Mouse (Mus musculus) bone marrow, adult 2 months (tissue): ENCODE results near the gene Fkbp7. TPM values are rescaled to one million over a fixed set of nuclear protein-coding genes. Genes with fewer than 3 reads are reported as not detected.

Source experiments
- H3K27ac ChIP-seq: fragments of 200-500 bp; 2 replicates; pipeline ENCODE4 v1.5.1; 2012; ENCODE audit warnings: low read depth, mild to moderate bottlenecking, control low read depth, inconsistent platforms, low read length; ENCODE audit not compliant: control insufficient read depth, poor library complexity, insufficient read depth
- H3K4me1 ChIP-seq: fragments of 200-500 bp; 2 replicates; pipeline ENCODE4 v1.6.1; 2011; ENCODE audit warnings: low read length; ENCODE audit not compliant: control insufficient read depth, insufficient read depth
- H3K4me3 ChIP-seq: fragments of 200-500 bp; replicated peaks from 2 replicates; pipeline ENCODE3; 2011; ENCODE audit warnings: mild to moderate bottlenecking, low read depth, low read length, control low read depth; ENCODE audit not compliant: control insufficient read depth
- CTCF ChIP-seq: fragments of 200-500 bp; IDR thresholded peaks from 2 replicates; pipeline ENCODE4 v1.5.1; 2011; ENCODE audit warnings: low read length, control low read depth; ENCODE audit not compliant: control insufficient read depth, insufficient read depth
- POLR2A ChIP-seq: fragments of 200-500 bp; IDR thresholded peaks from 2 replicates; pipeline ENCODE4 v1.6.1; 2011; ENCODE audit warnings: low read depth, mild to moderate bottlenecking, control low read depth, low read length, borderline replicate concordance; ENCODE audit not compliant: control insufficient read depth
- WGBS: fragments of 180-500 bp; shearing (Covaris S2); methylation state at CpG from one replicate; pipeline ENCODE4 v1.1.7; 2018; 5-methylcytosine and 5-hydroxymethylcytosine counted together
- polyA plus RNA-seq: library from polyadenylated mRNA; stranded (reverse); fragments of >200 nt; gene quantifications from 2 replicates; pipeline ENCODE4 v1.2.4, GENCODE M21; 2011; ENCODE audit warnings: low replicate concordance; ENCODE audit not compliant: missing spikeins, insufficient read depth, insufficient read length

Fkbp7 gene
- polyA plus RNA-seq, 1 experiment = 17.8 TPM

- H3K4me1 ChIP-seq = no peaks in the 10 kb centered on the region; the same call in 1 of the 2 replicates
- H3K4me3 ChIP-seq = peak within 1 kb of the TSS; percentile 81
- H3K27ac ChIP-seq = peak within 1 kb of the TSS; percentile 36
- no peak for TF ChIP-seq CTCF
- peak; percentile 73; the same call in 1 of the 2 replicates for TF ChIP-seq POLR2A
- WGBS = 3% methylated on average over 50 of the region's 52 CpGs
Observed at GRCm38 (mm10) chr2:76674725-76675427, 2.0 kb upstream of the Fkbp7 start, which contains the start of gene Plekha3. Gene Plekha3 (plus strand): TSS chr2:76675281.

GRCm38 (mm10) chr2:76673472-76674081, 661 bp upstream of the Fkbp7 start:
- 27% methylated on average over 7 of the region's 7 CpGs for WGBS
- TF ChIP-seq POLR2A = no peak
- TF ChIP-seq CTCF = no peak
- no peak overlapping the region for H3K4me3 ChIP-seq
- no peaks in the 10 kb centered on the region; the same call in 1 of the 2 replicates for H3K4me1 ChIP-seq
- no peak overlapping the region for H3K27ac ChIP-seq

- no peak overlapping the region for H3K27ac ChIP-seq
- TF ChIP-seq POLR2A = no peak
- TF ChIP-seq CTCF = no peak
Observed at GRCm38 (mm10) chr2:76672134-76672745, 676 bp downstream of the Fkbp7 start.

GRCm38 (mm10) chr2:76671641-76672040, 1.3 kb downstream of the Fkbp7 start:
- WGBS = 64% methylated on average over 6 of the region's 6 CpGs
- TF ChIP-seq CTCF (no peak), POLR2A (no peak)

More at GRCm38 (mm10) chr2:76672134-76672745, 676 bp downstream of the Fkbp7 start:
- Histone ChIP-seq H3K4me1 (no peaks in the 10 kb centered on the region; the same call in 1 of the 2 replicates), H3K4me3 (peak overlapping the region; percentile 87)
- 2% methylated on average over 9 of the region's 9 CpGs for WGBS

GRCm38 (mm10) chr2:76667200-76667599, 5.7 kb downstream of the Fkbp7 start:
- 71% methylated on average over 5 of the region's 5 CpGs for WGBS
- H3K27ac ChIP-seq = no peak overlapping the region
- H3K4me1 ChIP-seq = no peaks in the 10 kb centered on the region
- TF ChIP-seq CTCF = no peak
- no peak for TF ChIP-seq POLR2A
- no peak overlapping the region for H3K4me3 ChIP-seq

More at GRCm38 (mm10) chr2:76671641-76672040, 1.3 kb downstream of the Fkbp7 start:
- H3K27ac ChIP-seq = no peak overlapping the region
- H3K4me1 ChIP-seq = no peaks in the 10 kb centered on the region; the same call in 1 of the 2 replicates
- no peak overlapping the region for H3K4me3 ChIP-seq

GRCm38 (mm10) chr2:76665531-76665930, 7.4 kb downstream of the Fkbp7 start:
- 89% methylated on average over 7 of the region's 7 CpGs for WGBS
- Histone ChIP-seq H3K4me3 (no peak overlapping the region), H3K27ac (no peak overlapping the region), H3K4me1 (no peaks in the 10 kb centered on the region)
- TF ChIP-seq POLR2A = no peak
- no peak for TF ChIP-seq CTCF

GRCm38 (mm10) chr2:76659419-76659818, 13.5 kb downstream of the Fkbp7 start:
- WGBS = 58% methylated on average over 8 of the region's 8 CpGs

GRCm38 (mm10) chr2:76658551-76658950, 14.4 kb downstream of the Fkbp7 start:
- Histone ChIP-seq H3K27ac (no peak overlapping the region), H3K4me3 (no peak overlapping the region), H3K4me1 (no peaks in the 10 kb centered on the region)
- 65% methylated on average over 13 of the region's 13 CpGs for WGBS
- no peak for TF ChIP-seq POLR2A
- TF ChIP-seq CTCF = no peak

More at GRCm38 (mm10) chr2:76659419-76659818, 13.5 kb downstream of the Fkbp7 start:
- no peak overlapping the region for H3K27ac ChIP-seq
- TF ChIP-seq CTCF = no peak
- no peak for TF ChIP-seq POLR2A
- no peak overlapping the region for H3K4me3 ChIP-seq
- no peaks in the 10 kb centered on the region for H3K4me1 ChIP-seq

- 11% methylated on average over 1 of the region's 1 CpGs for WGBS
Observed at GRCm38 (mm10) chr2:76655982-76656381, 16.9 kb downstream of the Fkbp7 start.

More at GRCm38 (mm10) chr2:76655982-76656381, 16.9 kb downstream of the Fkbp7 start:
- Histone ChIP-seq H3K4me1 (no peaks in the 10 kb centered on the region), H3K4me3 (no peak overlapping the region), H3K27ac (no peak overlapping the region)
- TF ChIP-seq POLR2A (no peak), CTCF (0 out of 2 replicates have a peak, but pooled peaks have one; percentile 4)
